Mouse (Mus musculus): ENCODE results near the gene Olfr1008. TPM values are rescaled to one million over a fixed set of nuclear protein-coding genes. Genes with fewer than 3 reads are reported as not detected.
"Not testable (repeated sequence)": the region's sequence is repeated elsewhere in the genome, so short reads cannot be mapped to it uniquely, and the experiment has no call there.

Gene Olfr1008
- polyA plus RNA-seq (2016; fragmentation: Nextera tagmentation; extraction: Ambion mirVana) = not detected in 2 replicates

GRCm38 (mm10) chr2:85689131-85689530 lies at the start of gene Olfr1008:
Gene Olfr1008, plus strand, starts transcription at chr2:85689431.
- no peak within 1 kb of the TSS for H3K27ac ChIP-seq (replicated peaks)
- no peaks in the 10 kb centered on the region for H3K27me3 ChIP-seq (ENCODE audit: low read depth, poor library complexity, severe bottlenecking)
- H3K4me1 ChIP-seq = no peaks in the 10 kb centered on the region
- no peak for DNase-seq (ENCODE audit: low spot score)
- peaks cover 4% of the 10 kb centered on the region for H3K9me3 ChIP-seq (replicated peaks)
- H3K4me3 ChIP-seq = no peak within 1 kb of the TSS
- no peaks in the 10 kb centered on the region for H3K36me3 ChIP-seq

- Histone ChIP-seq H3K9me3 (replicated peaks) (no peaks in the 10 kb centered on the region), H3K4me3 (no peak within 1 kb of the TSS), H3K27me3 (ENCODE audit: low read depth, poor library complexity, severe bottlenecking) (no peaks in the 10 kb centered on the region), H3K4me1 (no peaks in the 10 kb centered on the region), H3K36me3 (no peaks in the 10 kb centered on the region), H3K27ac (replicated peaks) (no peak within 1 kb of the TSS)
- DNase-seq (ENCODE audit: low spot score) = no peak
- WGBS = 87% methylated on average over 1 of the region's 1 CpGs
Measured at GRCm38 (mm10) chr2:85650604-85651003, 38.6 kb upstream of the Olfr1008 start, which contains the start of gene Olfr1002. Gene Olfr1002, minus strand, starts transcription at chr2:85650704.

- H3K36me3 ChIP-seq; H3K27ac ChIP-seq (replicated peaks); H3K27me3 ChIP-seq (ENCODE audit: low read depth, poor library complexity, severe bottlenecking); H3K4me3 ChIP-seq; DNase-seq (ENCODE audit: low spot score); H3K9me3 ChIP-seq (replicated peaks); H3K4me1 ChIP-seq: not testable (repeated sequence)
Measured at GRCm38 (mm10) chr2:85664355-85664754, 24.9 kb upstream of the Olfr1008 start, which contains the start of gene Olfr154. Gene Olfr154, minus strand, starts transcription at chr2:85664455.

GRCm38 (mm10) chr2:85678667-85679066 lies 10.6 kb upstream of the Olfr1008 start, which contains the start of gene Olfr1006:
Gene Olfr1006, minus strand, starts transcription at chr2:85678767.
- Histone ChIP-seq H3K9me3 (replicated peaks) (no peaks in the 10 kb centered on the region), H3K27ac (replicated peaks) (no peak within 1 kb of the TSS), H3K4me1 (no peaks in the 10 kb centered on the region), H3K27me3 (ENCODE audit: low read depth, poor library complexity, severe bottlenecking) (no peaks in the 10 kb centered on the region), H3K36me3 (no peaks in the 10 kb centered on the region), H3K4me3 (no peak within 1 kb of the TSS)
- DNase-seq (ENCODE audit: low spot score) = no peak

- H3K36me3 ChIP-seq; H3K4me3 ChIP-seq; H3K27me3 ChIP-seq (ENCODE audit: low read depth, poor library complexity, severe bottlenecking); DNase-seq (ENCODE audit: low spot score); H3K27ac ChIP-seq (replicated peaks); H3K9me3 ChIP-seq (replicated peaks); H3K4me1 ChIP-seq: not testable (repeated sequence)
- WGBS = 73% methylated on average over 2 of the region's 2 CpGs
Measured at GRCm38 (mm10) chr2:85710680-85711079, 21.4 kb downstream of the Olfr1008 start.

GRCm38 (mm10) chr2:85711159-85711558 lies 21.9 kb downstream of the Olfr1008 start:
- WGBS = 39% methylated on average over 1 of the region's 1 CpGs
- DNase-seq (ENCODE audit: low spot score) = no peak

GRCm38 (mm10) chr2:85715119-85715518 lies 25.9 kb downstream of the Olfr1008 start, which contains the start of gene Olfr1009:
Gene Olfr1009, plus strand, starts transcription at chr2:85715419.
- no peak for DNase-seq (ENCODE audit: low spot score)
- Histone ChIP-seq H3K4me3 (no peak within 1 kb of the TSS), H3K9me3 (replicated peaks) (no peaks in the 10 kb centered on the region), H3K27ac (replicated peaks) (no peak within 1 kb of the TSS), H3K36me3 (no peaks in the 10 kb centered on the region), H3K27me3 (ENCODE audit: low read depth, poor library complexity, severe bottlenecking) (no peaks in the 10 kb centered on the region), H3K4me1 (no peaks in the 10 kb centered on the region)
- WGBS = 90% methylated on average over 1 of the region's 1 CpGs

More at GRCm38 (mm10) chr2:85711159-85711558, 21.9 kb downstream of the Olfr1008 start:
- H3K4me1 ChIP-seq = no peaks in the 10 kb centered on the region
- H3K9me3 ChIP-seq (replicated peaks) = no peaks in the 10 kb centered on the region
- H3K27ac ChIP-seq (replicated peaks) = no peak overlapping the region
- no peaks in the 10 kb centered on the region for H3K36me3 ChIP-seq
- no peak overlapping the region for H3K4me3 ChIP-seq
- H3K27me3 ChIP-seq (ENCODE audit: low read depth, poor library complexity, severe bottlenecking) = no peaks in the 10 kb centered on the region

- no peak overlapping the region for H3K4me3 ChIP-seq
- H3K27me3 ChIP-seq (ENCODE audit: low read depth, poor library complexity, severe bottlenecking) = no peaks in the 10 kb centered on the region
- 23% methylated on average over 3 of the region's 3 CpGs for whole genome bisulfite sequencing
- peak; percentile 15 for DNase-seq (ENCODE audit: low spot score)
- H3K27ac ChIP-seq (replicated peaks) = no peak overlapping the region
- no peaks in the 10 kb centered on the region for H3K36me3 ChIP-seq
- H3K4me1 ChIP-seq = no peaks in the 10 kb centered on the region
- no peaks in the 10 kb centered on the region for H3K9me3 ChIP-seq (replicated peaks)
Measured at GRCm38 (mm10) chr2:85725793-85726192, 36.6 kb downstream of the Olfr1008 start.

Other genes starting within 250 kb of the Olfr1008 start
- gene Olfr995, start 245.8 kb upstream of the Olfr1008 start, polyA plus RNA-seq (2016; fragmentation: Nextera tagmentation; extraction: Ambion mirVana) = not detected in 2 replicates
- gene 4833423E24Rik, start 170.4 kb upstream of the Olfr1008 start, polyA plus RNA-seq (2016; fragmentation: Nextera tagmentation; extraction: Ambion mirVana) = 0.11 TPM in 1 of 2 replicates, not detected in the other
- gene Olfr996, start 110.2 kb upstream of the Olfr1008 start, polyA plus RNA-seq (2016; fragmentation: Nextera tagmentation; extraction: Ambion mirVana) = not detected in 2 replicates
- gene Olfr998, start 100.5 kb upstream of the Olfr1008 start, polyA plus RNA-seq (2016; fragmentation: Nextera tagmentation; extraction: Ambion mirVana) = not detected in 2 replicates
- not detected in 2 replicates for gene Olfr1000, start 77.5 kb upstream of the Olfr1008 start, polyA plus RNA-seq (2016; fragmentation: Nextera tagmentation; extraction: Ambion mirVana)
- gene Olfr1002, start 38.7 kb upstream of the Olfr1008 start, polyA plus RNA-seq (2016; fragmentation: Nextera tagmentation; extraction: Ambion mirVana) = not detected in 2 replicates
- not detected in 2 replicates for gene Olfr154, start 25.0 kb upstream of the Olfr1008 start, polyA plus RNA-seq (2016; fragmentation: Nextera tagmentation; extraction: Ambion mirVana)
- not detected in 2 replicates for gene Olfr1006, start 10.7 kb upstream of the Olfr1008 start, polyA plus RNA-seq (2016; fragmentation: Nextera tagmentation; extraction: Ambion mirVana)
- not detected in 2 replicates for gene Olfr1009, start 26.0 kb downstream of the Olfr1008 start, polyA plus RNA-seq (2016; fragmentation: Nextera tagmentation; extraction: Ambion mirVana)
- gene Olfr1012, start 73.3 kb downstream of the Olfr1008 start, polyA plus RNA-seq (2016; fragmentation: Nextera tagmentation; extraction: Ambion mirVana) = not detected in 2 replicates
- not detected in 2 replicates for gene Olfr1013, start 77.7 kb downstream of the Olfr1008 start, polyA plus RNA-seq (2016; fragmentation: Nextera tagmentation; extraction: Ambion mirVana)
- not detected in 2 replicates for gene Olfr1014, start 83.3 kb downstream of the Olfr1008 start, polyA plus RNA-seq (2016; fragmentation: Nextera tagmentation; extraction: Ambion mirVana)
- not detected in 2 replicates for gene Olfr1015, start 92.6 kb downstream of the Olfr1008 start, polyA plus RNA-seq (2016; fragmentation: Nextera tagmentation; extraction: Ambion mirVana)
- gene Olfr1016, start 113.1 kb downstream of the Olfr1008 start, polyA plus RNA-seq (2016; fragmentation: Nextera tagmentation; extraction: Ambion mirVana) = not detected in 2 replicates
- gene Olfr1018, start 129.0 kb downstream of the Olfr1008 start, polyA plus RNA-seq (2016; fragmentation: Nextera tagmentation; extraction: Ambion mirVana) = not detected in 2 replicates
- not detected in 2 replicates for gene Olfr1019, start 156.1 kb downstream of the Olfr1008 start, polyA plus RNA-seq (2016; fragmentation: Nextera tagmentation; extraction: Ambion mirVana)
- not detected in 2 replicates for gene Olfr1020, start 157.6 kb downstream of the Olfr1008 start, polyA plus RNA-seq (2016; fragmentation: Nextera tagmentation; extraction: Ambion mirVana)
- not detected in 2 replicates for gene Olfr1022, start 179.2 kb downstream of the Olfr1008 start, polyA plus RNA-seq (2016; fragmentation: Nextera tagmentation; extraction: Ambion mirVana)
- not detected in 2 replicates for gene Olfr1023, start 196.2 kb downstream of the Olfr1008 start, polyA plus RNA-seq (2016; fragmentation: Nextera tagmentation; extraction: Ambion mirVana)
- gene Olfr1024, start 215.6 kb downstream of the Olfr1008 start, polyA plus RNA-seq (2016; fragmentation: Nextera tagmentation; extraction: Ambion mirVana) = not detected in 2 replicates
- gene Olfr1025-ps1, start 225.8 kb downstream of the Olfr1008 start, polyA plus RNA-seq (2016; fragmentation: Nextera tagmentation; extraction: Ambion mirVana) = not detected in 2 replicates
- not detected in 2 replicates for gene Olfr1026, start 232.1 kb downstream of the Olfr1008 start, polyA plus RNA-seq (2016; fragmentation: Nextera tagmentation; extraction: Ambion mirVana)